Mouse (Mus musculus): Measurements from ENCODE around the gene Mlx.
A peak's percentile ranks its signal among the peaks of the same experiment; 100 is the strongest.

The Mlx gene

DNA sequence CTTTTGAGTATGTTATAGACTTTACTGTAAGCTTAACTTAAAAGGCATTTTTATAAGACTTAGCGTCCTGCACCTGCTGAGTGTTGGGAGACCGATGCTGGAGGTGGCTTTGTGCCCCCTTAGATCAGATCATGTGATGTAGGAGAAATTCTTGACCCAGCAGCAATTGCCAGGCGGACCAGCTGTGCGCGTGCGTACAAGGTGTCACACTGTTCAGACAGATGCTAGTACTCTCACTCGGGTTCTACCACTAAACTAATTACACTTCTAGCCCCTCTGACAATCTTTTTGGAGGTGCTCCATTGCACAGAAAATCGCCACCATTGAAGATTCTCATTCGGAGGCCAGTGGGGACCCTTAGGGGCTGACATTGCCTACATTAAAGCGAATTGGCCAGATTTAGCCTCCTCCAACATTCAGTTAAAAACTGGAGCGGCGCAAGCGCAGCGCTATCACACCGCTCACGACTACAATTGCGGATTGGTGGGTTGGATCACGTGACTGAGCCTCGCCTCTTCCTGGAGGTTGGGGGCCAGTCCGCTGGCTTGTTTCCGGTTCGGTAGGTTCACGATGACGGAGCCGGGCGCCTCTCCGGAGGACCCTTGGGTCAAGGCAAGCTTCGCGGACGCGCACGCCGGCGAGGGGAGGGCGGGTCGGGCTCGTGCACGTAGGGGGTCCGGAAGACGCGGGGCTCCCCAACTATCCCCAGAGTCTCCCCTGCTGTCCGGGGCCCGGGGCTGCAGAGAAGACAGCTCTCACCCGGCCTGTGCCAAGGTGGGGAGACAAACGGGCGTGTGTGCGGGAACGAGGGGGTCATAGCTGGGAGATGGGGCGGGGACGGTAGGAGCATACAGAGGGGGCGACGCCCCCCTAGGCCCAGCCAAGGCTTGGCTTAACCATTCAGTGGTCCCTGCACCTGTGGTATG, at the start of gene Mlx:
TSS of gene Mlx (plus strand) at position 522 of the 926 bp plus-strand sequence.
- peak; percentile 85 for DNase-seq (ENCODE audit: low read depth, low spot score)

DNA sequence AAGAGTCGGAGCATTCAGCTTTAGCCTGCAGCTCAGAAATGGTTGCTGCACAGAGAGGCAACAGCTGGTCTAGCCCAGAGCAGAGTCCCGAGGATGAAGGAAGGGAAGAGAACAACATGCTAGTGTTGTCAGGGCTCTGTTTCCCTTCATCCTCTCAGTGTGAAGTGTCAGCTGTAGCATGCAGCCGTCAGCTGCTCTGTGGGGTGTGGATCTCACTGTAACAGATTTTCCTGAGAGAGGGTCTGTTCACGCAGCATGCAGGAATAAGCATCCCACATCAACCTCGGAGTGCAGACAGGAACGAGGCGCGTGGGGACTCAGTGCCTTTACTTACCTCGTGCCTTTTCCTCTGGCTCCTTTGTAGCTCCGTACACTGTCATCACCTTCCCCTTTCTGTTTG, 49.3 kb upstream of the Mlx start:
- no peak for DNase-seq (ENCODE audit: low read depth, low spot score)

DNA sequence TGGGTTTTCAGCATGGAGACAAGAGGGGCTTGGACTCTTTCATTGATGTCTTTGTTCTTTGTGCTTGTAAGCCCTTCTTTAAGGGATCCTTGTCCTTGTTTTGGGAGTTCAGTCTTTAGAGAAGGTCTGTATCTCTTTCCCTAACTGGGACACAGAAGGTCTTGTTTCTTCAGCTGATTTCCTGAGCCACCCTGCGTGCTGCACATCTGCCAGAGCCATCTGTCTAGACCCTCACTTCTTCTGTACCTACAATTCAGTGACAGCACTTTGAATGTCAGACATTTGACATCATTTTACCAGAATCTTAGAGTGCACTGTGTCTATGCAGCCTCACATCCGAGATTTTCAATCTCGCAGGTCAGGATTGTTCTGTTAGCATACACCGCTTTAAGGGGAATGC, 41.3 kb upstream of the Mlx start:
- DNase-seq (ENCODE audit: low read depth, low spot score): no peak

GRCm38 (mm10) chr11:101046440-101046839, 40.6 kb upstream of the Mlx start:
- no peak for DNase-seq (ENCODE audit: low read depth, low spot score)

- no peak for DNase-seq (ENCODE audit: low read depth, low spot score)
These were observed 39.6 kb upstream of the Mlx start for GRCm38 (mm10) chr11:101047502-101047901.

GRCm38 (mm10) chr11:101050359-101050758, 36.7 kb upstream of the Mlx start:
- DNase-seq (ENCODE audit: low read depth, low spot score): no peak

DNA sequence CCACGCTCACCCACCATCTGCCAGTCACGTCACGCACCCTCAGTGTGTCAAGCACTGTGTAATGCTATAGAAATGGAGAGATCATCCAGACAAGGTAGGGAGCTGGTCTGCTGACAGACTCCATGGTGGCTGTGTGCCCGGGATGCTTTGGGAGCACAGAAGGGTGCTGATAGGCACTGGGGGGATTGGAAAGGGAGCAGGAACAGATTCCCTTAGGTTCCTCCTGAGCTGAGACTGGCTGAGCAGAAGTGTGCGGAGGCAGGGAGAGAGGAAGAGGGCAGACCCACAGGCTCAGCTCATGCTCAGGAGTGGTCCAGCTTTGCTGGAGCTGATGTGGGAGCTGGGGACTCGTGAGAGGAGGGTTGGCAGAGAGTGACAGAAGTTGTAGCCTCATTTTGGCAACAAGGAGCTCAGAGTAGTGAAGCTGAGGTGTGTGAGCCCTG, 36.0 kb upstream of the Mlx start:
- DNase-seq (ENCODE audit: low read depth, low spot score): no peak

GRCm38 (mm10) chr11:101051617-101052016, 35.5 kb upstream of the Mlx start:
- no peak for DNase-seq (ENCODE audit: low read depth, low spot score)

- DNase-seq (ENCODE audit: low read depth, low spot score): no peak
These were observed 34.2 kb upstream of the Mlx start for GRCm38 (mm10) chr11:101052751-101053473.

- DNase-seq (ENCODE audit: low read depth, low spot score): no peak
These were observed 33.1 kb upstream of the Mlx start for GRCm38 (mm10) chr11:101053974-101054373.

- DNase-seq (ENCODE audit: low read depth, low spot score): no peak
These were observed 31.7 kb upstream of the Mlx start for GRCm38 (mm10) chr11:101055418-101055817.

DNA sequence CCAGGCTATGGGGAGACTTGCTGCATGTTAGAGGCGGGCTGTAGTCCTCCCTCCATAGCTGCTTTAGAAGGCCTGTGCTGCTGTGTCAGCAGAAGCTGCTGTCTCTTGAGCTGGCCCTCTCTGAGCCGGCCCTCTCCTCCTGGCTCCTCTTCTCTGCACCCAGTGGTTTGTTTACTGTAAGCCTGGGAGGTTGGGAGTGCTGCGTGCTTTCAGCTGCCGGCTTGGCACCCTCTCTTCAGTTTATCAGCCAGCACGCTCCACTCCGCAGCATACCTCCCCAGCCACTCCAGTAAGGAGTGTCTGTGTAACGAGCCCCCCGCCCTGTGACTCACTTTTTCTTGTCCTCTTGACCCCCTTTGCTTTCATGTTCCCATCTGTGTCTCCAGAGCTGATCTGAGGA, 30.2 kb upstream of the Mlx start:
- no peak for DNase-seq (ENCODE audit: low read depth, low spot score)

GRCm38 (mm10) chr11:101057860-101058259, 29.2 kb upstream of the Mlx start:
- no peak for DNase-seq (ENCODE audit: low read depth, low spot score)

DNA sequence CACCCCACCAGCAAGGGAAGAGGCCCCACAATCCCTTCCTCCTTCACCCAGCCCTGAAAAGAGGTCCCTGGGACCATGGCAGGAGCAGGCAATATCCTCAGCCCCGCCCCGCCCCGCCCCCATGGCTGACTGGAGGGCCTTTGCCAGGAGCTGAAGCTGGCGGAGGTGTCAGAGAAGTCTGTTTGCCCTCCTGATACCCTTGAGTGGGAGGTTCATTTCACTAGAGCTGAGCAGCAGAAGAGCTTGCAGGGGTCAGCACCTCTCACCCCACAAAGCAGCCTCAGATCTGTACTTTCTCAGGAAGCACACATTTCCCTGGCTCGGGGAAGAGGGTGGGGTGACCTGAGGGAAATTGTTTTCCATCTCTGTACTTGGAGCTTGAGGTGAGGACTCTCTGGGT, 28.4 kb upstream of the Mlx start:
- DNase-seq (ENCODE audit: low read depth, low spot score): no peak

- no peak for DNase-seq (ENCODE audit: low read depth, low spot score)
These were observed 27.6 kb upstream of the Mlx start for GRCm38 (mm10) chr11:101059473-101059872.

DNA sequence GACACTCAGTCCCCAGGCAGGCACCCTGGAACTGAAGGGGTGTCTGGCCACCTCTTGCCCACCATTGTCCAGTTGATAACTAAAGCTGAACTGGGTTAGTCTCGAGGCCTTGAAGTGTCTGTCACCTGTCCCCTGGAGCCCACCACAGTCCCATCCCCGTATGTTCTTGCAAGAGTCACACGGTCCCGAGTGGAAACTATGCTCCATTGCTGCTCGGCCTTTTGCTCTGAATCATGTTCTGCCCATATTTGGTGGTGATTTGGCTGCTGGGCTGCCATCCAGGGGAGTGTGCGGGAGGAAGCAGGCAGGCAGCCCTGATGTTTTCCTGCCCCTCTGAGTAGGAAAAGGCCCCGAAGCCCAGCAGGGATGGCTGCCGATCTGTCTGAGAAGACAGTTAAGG, 27.0 kb upstream of the Mlx start:
- no peak for DNase-seq (ENCODE audit: low read depth, low spot score)

DNA sequence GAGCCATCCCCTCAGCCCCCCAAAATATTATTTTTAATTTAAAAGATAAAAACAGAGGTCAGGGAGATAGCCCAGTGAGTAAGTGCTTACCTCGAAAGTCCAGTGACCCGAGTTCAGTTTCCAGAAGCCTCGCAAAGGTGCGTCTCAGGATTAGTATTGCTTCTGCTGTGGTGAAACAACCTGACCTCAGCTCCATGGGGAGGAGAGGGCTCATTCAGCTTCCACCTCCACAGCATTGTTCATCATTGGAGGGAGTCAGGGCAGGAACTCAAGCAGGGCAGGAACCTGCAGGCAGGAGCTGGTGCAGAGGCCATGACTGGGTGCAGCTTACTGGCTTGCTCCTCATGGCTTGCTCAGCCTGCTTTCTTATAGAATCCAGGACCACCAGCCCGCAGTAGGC, 26.0 kb upstream of the Mlx start:
- no peak for DNase-seq (ENCODE audit: low read depth, low spot score)

DNA sequence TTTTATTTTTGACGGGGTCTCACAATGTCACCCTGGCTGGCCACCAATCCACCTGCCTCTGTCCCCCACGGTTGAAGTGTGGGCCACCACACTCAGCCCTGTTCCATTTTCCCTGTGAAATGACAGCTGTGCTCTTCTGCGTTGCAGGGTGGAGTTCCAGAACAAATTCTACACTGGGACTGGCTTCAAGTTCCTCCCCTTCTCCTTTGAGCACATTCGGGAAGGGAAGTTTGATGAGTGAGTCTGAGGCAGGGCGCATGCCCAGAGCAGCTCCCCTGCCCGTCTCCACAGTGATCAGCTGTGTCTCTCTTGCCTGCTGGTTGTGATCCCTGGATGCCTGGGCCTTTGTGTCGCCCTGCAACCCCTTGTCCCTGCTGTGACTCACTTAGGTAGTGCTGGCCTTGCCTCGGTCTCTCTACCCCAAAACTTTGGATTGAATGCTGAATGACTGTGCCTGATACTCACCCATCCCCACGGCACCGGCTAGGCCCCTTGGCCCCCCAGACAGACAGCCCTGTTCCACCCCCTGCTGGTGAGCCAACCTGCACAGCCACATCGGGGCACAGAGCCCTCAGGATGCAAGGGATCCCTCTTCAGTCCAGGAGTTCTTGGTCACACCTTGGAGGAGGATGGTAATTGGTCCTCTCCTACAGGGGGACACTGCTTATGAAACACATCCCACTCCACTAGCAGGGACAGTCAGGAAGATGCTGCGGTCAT, 24.8 kb upstream of the Mlx start:
- DNase-seq (ENCODE audit: low read depth, low spot score): no peak

GRCm38 (mm10) chr11:101062971-101063675, 24.0 kb upstream of the Mlx start:
- no peak for DNase-seq (ENCODE audit: low read depth, low spot score)

- DNase-seq (ENCODE audit: low read depth, low spot score): no peak
These were observed 23.3 kb upstream of the Mlx start for GRCm38 (mm10) chr11:101063676-101064327.

GRCm38 (mm10) chr11:101064462-101064861, 22.6 kb upstream of the Mlx start:
- no peak for DNase-seq (ENCODE audit: low read depth, low spot score)
